Mouse (Mus musculus): ENCODE results near the gene Cfap99. TPM values are rescaled to one million over a fixed set of nuclear protein-coding genes. Genes with fewer than 3 reads are reported as not detected.

Cfap99 gene
- polyA plus RNA-seq, 1 experiment from 2014 or later: not detected

DNA sequence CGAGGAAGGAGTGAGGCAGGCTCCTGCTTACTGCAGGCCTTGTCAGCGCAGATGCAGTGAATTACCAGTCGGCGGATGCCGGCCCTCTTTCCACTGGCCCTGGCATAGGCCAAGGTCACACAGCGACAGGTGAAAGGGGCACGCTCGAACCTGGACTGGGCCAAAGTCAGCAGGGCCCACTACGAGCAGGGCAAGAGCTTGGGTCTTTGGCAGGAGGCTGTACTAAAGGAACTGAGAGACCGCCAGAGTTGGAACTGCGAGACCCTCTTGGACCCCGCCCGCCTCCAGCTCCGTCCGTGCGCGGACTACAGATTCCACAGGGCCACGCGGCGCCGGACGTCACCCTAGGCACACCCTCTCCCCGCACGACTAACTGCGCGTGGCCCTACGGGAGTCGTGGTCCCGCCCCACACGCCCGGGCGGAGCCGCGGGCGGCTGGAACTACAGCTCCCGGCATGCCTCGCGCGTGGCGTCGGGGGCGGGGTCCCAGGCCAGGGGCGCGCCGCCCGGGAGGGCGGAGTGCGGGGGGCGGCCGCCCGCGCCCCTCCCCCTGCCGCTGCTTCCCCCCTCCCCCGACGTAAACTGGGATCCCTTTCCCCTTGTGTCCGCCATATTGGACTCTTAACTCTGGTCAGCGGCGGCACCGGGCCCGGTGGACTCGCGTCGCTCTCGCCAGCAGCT is 81.1 kb downstream of the Cfap99 start, which contains the start of gene Fam193a:
Gene Fam193a, plus strand, starts transcription at position 593 of the 681 bp plus-strand sequence.
- Histone ChIP-seq H3K9me3 (replicated peaks; ENCODE audit: control insufficient read depth, low read length) (no peaks in the 10 kb centered on the region), H3K4me3 (ENCODE audit: low read depth, low read length) (peak within 1 kb of the TSS; percentile 93), H3K27ac (ENCODE audit: low read length) (peak within 1 kb of the TSS; percentile 80), H3K9ac (ENCODE audit: low read depth, low read length) (peak within 1 kb of the TSS; percentile 92), H3K4me1 (ENCODE audit: control insufficient read depth, low read depth, low read length) (peaks cover 19% of the 10 kb centered on the region), H3K27me3 (ENCODE audit: control insufficient read depth, insufficient read depth, low read depth, low read length) (no peaks in the 10 kb centered on the region), H3K36me3 (ENCODE audit: control insufficient read depth, insufficient read depth) (no peaks in the 10 kb centered on the region), H3K4me2 (ENCODE audit: low read depth, low read length) (peak within 1 kb of the TSS; percentile 89)
- ATAC-seq (ENCODE audit: low read depth): peak; percentile 98
- under 1% methylated on average over 58 of the region's 64 CpGs for WGBS (ENCODE audit: insufficient replicate concordance)

DNA sequence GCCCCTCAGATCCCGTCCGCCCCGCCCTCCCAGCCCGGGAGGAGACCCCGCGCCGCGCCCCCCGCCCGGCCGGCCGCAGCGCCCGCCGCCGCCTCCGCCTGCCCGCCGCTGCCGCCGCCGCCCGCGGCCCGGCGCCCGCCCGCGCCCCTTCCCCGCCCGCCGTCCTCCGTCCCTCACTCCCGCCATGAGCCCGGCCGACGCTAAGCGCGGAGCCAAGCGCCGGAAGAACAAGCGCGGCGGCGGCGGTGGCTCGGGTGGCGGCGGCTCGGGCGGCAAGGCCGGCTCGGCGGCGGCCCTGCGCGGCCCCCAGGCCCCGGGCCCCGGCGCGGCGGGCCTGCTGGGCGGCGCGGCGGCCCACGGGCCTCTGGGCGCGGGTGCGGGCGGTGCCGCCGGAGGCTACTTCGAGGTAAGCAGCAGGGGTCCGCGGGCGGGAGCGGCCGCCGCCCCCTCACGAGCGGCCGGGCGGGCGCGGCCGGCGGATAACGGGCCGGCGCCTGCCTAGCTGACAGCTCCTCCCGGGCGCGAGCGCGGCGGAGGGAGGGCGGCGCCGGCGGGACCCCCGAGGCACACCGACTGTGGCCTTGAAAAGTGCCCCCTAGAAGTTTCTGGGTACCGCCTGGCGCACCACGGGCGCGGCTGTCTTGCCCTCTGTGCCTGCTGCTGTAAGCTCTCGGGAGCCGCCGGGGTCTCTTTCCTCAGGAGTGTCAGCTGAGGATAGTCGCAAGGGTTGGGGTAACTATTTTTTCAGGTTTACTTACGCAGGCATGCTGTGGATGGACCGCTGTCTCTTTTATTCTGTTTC is 81.8 kb downstream of the Cfap99 start:
- Histone ChIP-seq H3K4me2 (ENCODE audit: low read depth, low read length) (peak overlapping the region; percentile 89), H3K4me3 (ENCODE audit: low read depth, low read length) (peak overlapping the region; percentile 93), H3K9ac (ENCODE audit: low read depth, low read length) (peak overlapping the region; percentile 92), H3K4me1 (ENCODE audit: control insufficient read depth, low read depth, low read length) (peaks cover 19% of the 10 kb centered on the region), H3K27ac (ENCODE audit: low read length) (peak overlapping the region; percentile 80), H3K36me3 (ENCODE audit: control insufficient read depth, insufficient read depth) (no peaks in the 10 kb centered on the region), H3K9me3 (replicated peaks; ENCODE audit: control insufficient read depth, low read length) (no peaks in the 10 kb centered on the region), H3K27me3 (ENCODE audit: control insufficient read depth, insufficient read depth, low read depth, low read length) (no peaks in the 10 kb centered on the region)
- WGBS (ENCODE audit: insufficient replicate concordance): under 1% methylated on average over 51 of the region's 114 CpGs
- ATAC-seq (ENCODE audit: low read depth): peak; percentile 22

DNA sequence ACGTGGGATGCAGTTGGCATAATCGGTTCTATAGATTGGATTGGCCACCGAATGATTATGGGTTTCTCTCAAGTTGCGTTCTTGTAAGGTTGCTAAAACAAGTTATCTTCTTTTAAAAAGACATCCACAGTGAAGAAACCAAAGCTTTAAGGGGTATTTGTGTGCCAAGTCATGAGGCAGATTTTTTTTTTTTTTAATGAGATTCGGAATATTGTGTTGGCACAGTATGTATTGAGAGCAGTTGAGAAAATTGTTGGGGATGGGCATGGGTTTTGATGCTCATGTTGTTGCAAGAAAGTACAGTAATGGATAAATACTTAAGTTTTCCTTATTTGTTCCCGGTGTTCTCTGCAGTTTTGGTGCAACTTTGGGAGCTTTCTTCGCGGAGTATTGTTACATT is 82.4 kb downstream of the Cfap99 start:
- 31% methylated on average over 8 of the region's 8 CpGs for WGBS (ENCODE audit: insufficient replicate concordance)
- Histone ChIP-seq H3K27ac (ENCODE audit: low read length) (peak overlapping the region; percentile 80), H3K4me3 (ENCODE audit: low read depth, low read length) (peak overlapping the region; percentile 93), H3K4me1 (ENCODE audit: control insufficient read depth, low read depth, low read length) (peaks cover 19% of the 10 kb centered on the region), H3K36me3 (ENCODE audit: control insufficient read depth, insufficient read depth) (no peaks in the 10 kb centered on the region), H3K4me2 (ENCODE audit: low read depth, low read length) (peak overlapping the region; percentile 89), H3K9ac (ENCODE audit: low read depth, low read length) (peak overlapping the region; percentile 92), H3K9me3 (replicated peaks; ENCODE audit: control insufficient read depth, low read length) (no peaks in the 10 kb centered on the region), H3K27me3 (ENCODE audit: control insufficient read depth, insufficient read depth, low read depth, low read length) (no peaks in the 10 kb centered on the region)
- ATAC-seq (ENCODE audit: low read depth): no peak

DNA sequence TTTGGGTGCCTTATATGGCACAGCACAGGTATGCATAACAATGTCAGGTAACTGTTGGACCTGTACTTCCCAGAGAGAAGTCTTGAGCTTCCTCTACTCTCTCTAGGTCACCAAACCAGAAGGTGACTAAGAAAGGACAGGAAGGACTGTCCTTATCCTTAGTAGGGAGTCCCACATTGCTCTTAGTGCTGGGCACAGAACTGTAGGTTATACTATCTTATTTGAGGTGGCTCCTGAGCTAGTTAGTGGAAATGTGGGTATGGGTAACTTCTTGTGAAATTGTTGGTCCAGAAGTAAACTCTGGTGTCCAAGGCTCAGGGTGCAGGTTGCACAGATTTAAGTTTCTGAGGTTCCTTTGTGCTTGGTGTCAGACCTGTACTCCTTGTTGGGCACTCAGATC is 83.7 kb downstream of the Cfap99 start:
- H3K4me1 ChIP-seq (ENCODE audit: control insufficient read depth, low read depth, low read length): peaks cover 19% of the 10 kb centered on the region
- H3K27me3 ChIP-seq (ENCODE audit: control insufficient read depth, insufficient read depth, low read depth, low read length): no peaks in the 10 kb centered on the region
- no peak overlapping the region for H3K4me3 ChIP-seq (ENCODE audit: low read depth, low read length)
- H3K4me2 ChIP-seq (ENCODE audit: low read depth, low read length): no peak overlapping the region
- H3K36me3 ChIP-seq (ENCODE audit: control insufficient read depth, insufficient read depth): no peaks in the 10 kb centered on the region
- no peak for ATAC-seq (ENCODE audit: low read depth)
- no peaks in the 10 kb centered on the region for H3K9me3 ChIP-seq (replicated peaks; ENCODE audit: control insufficient read depth, low read length)
- no peak overlapping the region for H3K27ac ChIP-seq (ENCODE audit: low read length)
- H3K9ac ChIP-seq (ENCODE audit: low read depth, low read length): no peak overlapping the region

DNA sequence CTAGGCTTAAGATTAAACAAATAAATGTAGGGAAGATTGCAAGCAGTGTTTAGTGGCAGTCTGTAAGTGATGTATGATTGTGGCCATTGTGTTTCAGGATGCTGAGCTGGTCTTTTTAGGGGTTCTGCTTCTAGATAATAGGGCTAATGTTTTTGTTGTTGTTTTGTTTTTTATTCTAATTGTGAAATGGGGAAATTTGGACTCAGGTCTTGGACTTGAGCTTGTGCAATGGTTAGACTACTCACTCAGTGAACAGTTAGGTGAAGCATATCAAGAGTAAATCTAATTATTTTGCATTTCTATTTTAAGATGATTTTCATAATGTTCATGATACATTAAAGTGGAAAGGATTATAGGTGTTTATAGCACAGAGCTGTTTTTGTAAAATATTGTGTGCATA is 84.1 kb downstream of the Cfap99 start:
- no peak for ATAC-seq (ENCODE audit: low read depth)
- no peaks in the 10 kb centered on the region for H3K27me3 ChIP-seq (ENCODE audit: control insufficient read depth, insufficient read depth, low read depth, low read length)
- H3K4me2 ChIP-seq (ENCODE audit: low read depth, low read length): no peak overlapping the region
- H3K4me1 ChIP-seq (ENCODE audit: control insufficient read depth, low read depth, low read length): peaks cover 19% of the 10 kb centered on the region
- H3K4me3 ChIP-seq (ENCODE audit: low read depth, low read length): no peak overlapping the region
- H3K27ac ChIP-seq (ENCODE audit: low read length): no peak overlapping the region
- H3K9me3 ChIP-seq (replicated peaks; ENCODE audit: control insufficient read depth, low read length): no peaks in the 10 kb centered on the region
- H3K9ac ChIP-seq (ENCODE audit: low read depth, low read length): no peak overlapping the region
- H3K36me3 ChIP-seq (ENCODE audit: control insufficient read depth, insufficient read depth): no peaks in the 10 kb centered on the region

Other genes starting within 250 kb of the Cfap99 start
- 0.48 and 0.71 TPM in 2 replicates for gene Poln, start 119.2 kb upstream of the Cfap99 start, polyA plus RNA-seq (2015; fragmentation: Nextera tagmentation; extraction: Ambion mirVana)
- 19.8 and 21.9 TPM in 2 replicates for gene Haus3, start 119.1 kb upstream of the Cfap99 start, polyA plus RNA-seq (2015; fragmentation: Nextera tagmentation; extraction: Ambion mirVana)
- gene Mxd4, start 100.9 kb upstream of the Cfap99 start, polyA plus RNA-seq (2015; fragmentation: Nextera tagmentation; extraction: Ambion mirVana): 6.6 and 7.6 TPM in 2 replicates
- gene Zfyve28, start 151 bp upstream of the Cfap99 start, polyA plus RNA-seq (2015; fragmentation: Nextera tagmentation; extraction: Ambion mirVana): 0.02 and 0.11 TPM in 2 replicates
- 68.3 and 68.4 TPM in 2 replicates for gene Rnf4, start 47.7 kb downstream of the Cfap99 start, polyA plus RNA-seq (2015; fragmentation: Nextera tagmentation; extraction: Ambion mirVana)
- gene Fam193a, start 81.3 kb downstream of the Cfap99 start, polyA plus RNA-seq (2015; fragmentation: Nextera tagmentation; extraction: Ambion mirVana): 3.2 and 3.3 TPM in 2 replicates
- gene Tnip2, start 225.4 kb downstream of the Cfap99 start, polyA plus RNA-seq (2015; fragmentation: Nextera tagmentation; extraction: Ambion mirVana): 6.2 and 6.3 TPM in 2 replicates
- 6.5 and 6.8 TPM in 2 replicates for gene Sh3bp2, start 237.2 kb downstream of the Cfap99 start, polyA plus RNA-seq (2015; fragmentation: Nextera tagmentation; extraction: Ambion mirVana)

Data from liver, embryonic 16.5 days (tissue).